Mouse (Mus musculus) neural tube, embryonic 12.5 days (tissue): ENCODE results near the gene Robo2. TPM values are rescaled to one million over a fixed set of nuclear protein-coding genes. Genes with fewer than 3 reads are reported as not detected.

Source experiments
- ATAC-seq: fragments of 200-750 bp; cut with Nextera tagmentation; 2 replicates; pipeline ENCODE4 v1.8.0; 2017; ENCODE audit warnings: low read depth, mild to moderate bottlenecking, moderate TSS enrichment, moderate library complexity; ENCODE audit not compliant: low FRiP score
- H3K27ac ChIP-seq: fragments of 300-500 bp; sonication (generic); 2 replicates; pipeline ENCODE4 v1.5.1; 2016
- H3K27me3 ChIP-seq: fragments of 300-500 bp; sonication (generic); replicated peaks from 2 replicates; pipeline ENCODE4 v1.6.1; 2016; ENCODE audit warnings: mild to moderate bottlenecking
- H3K36me3 ChIP-seq: fragments of 300-500 bp; sonication (generic); 2 replicates; pipeline ENCODE4 v1.6.1; 2016; ENCODE audit warnings: mild to moderate bottlenecking
- H3K4me1 ChIP-seq: fragments of 300-500 bp; sonication (generic); 2 replicates; pipeline ENCODE4 v1.6.1; 2016
- H3K4me2 ChIP-seq: fragments of 300-500 bp; sonication (generic); replicated peaks from 2 replicates; pipeline ENCODE4 v1.6.1; 2016; ENCODE audit warnings: mild to moderate bottlenecking
- H3K4me3 ChIP-seq: fragments of 300-500 bp; sonication (generic); 2 replicates; pipeline ENCODE4 v1.5.1; 2016
- H3K9ac ChIP-seq: fragments of 300-500 bp; sonication (generic); 2 replicates; pipeline ENCODE4 v1.6.1; 2016; ENCODE audit warnings: mild to moderate bottlenecking
- H3K9me3 ChIP-seq: fragments of 300-500 bp; sonication (generic); 2 replicates; pipeline ENCODE4 v1.6.1; 2016; ENCODE audit warnings: mild to moderate bottlenecking
- whole genome bisulfite sequencing: fragments of 180-500 bp; shearing (Covaris S2); methylation state at CpG from one replicate; pipeline ENCODE4 v1.1.7; 2016; 5-methylcytosine and 5-hydroxymethylcytosine counted together
- polyA plus RNA-seq: library from polyadenylated mRNA; unstranded; fragments of >200 nt; fragmentation: Nextera tagmentation; extraction: Ambion mirVana; gene quantifications from 2 replicates; pipeline ENCODE4 v1.2.1, GENCODE M21; 2016

Robo2 gene
- polyA plus RNA-seq, 1 experiment from 2014 or later: 64.0 TPM

DNA sequence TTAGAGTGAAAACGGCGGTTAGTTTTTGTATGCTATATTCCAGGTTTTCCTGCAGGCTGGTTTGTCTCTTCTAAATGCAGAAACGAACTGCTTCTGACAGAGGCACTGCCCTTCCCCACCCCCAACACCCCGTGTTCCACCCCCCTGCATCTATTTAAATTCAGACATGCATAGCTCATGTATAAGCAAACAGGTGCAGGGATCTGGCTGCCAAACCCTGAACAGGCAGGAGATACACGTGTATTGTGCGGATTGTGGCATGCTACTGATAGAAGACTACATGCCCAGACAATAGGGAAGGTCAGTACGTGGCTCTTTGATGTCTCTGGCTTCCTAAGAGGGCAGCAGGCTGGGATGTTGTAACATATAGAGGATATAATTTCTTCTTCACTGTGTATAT, 95.5 kb downstream of the Robo2 start:
- Histone ChIP-seq H3K36me3 (no peaks in the 10 kb centered on the region), H3K27ac (no peak overlapping the region), H3K9me3 (no peaks in the 10 kb centered on the region), H3K4me1 (peaks cover 5% of the 10 kb centered on the region; the same call in 1 of the 2 replicates), H3K4me2 (no peak overlapping the region), H3K27me3 (no peaks in the 10 kb centered on the region), H3K4me3 (no peak overlapping the region), H3K9ac (no peak overlapping the region)
- no peak for ATAC-seq
- WGBS: 55% methylated on average over 7 of the region's 7 CpGs

DNA sequence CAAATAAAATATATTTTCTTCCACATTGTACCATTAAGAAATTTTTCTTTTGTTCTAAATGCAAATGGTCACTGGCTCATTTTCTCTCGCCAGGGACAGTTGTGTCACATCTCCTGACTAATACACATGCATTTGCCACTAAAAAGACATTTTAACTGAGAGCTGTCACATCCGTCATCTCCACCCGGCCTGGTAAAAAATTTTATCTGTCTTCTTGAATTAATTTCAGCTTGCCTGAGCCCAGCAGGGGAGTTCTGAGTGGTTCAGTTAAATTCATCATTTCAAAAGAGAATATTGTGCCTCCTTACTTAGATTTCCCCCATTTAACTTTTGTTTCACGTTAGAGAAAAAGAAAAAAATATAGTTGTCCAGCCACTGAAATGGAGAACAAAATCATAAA, 98.4 kb downstream of the Robo2 start:
- Histone ChIP-seq H3K4me3 (no peak overlapping the region), H3K27ac (no peak overlapping the region), H3K4me1 (peaks cover 5% of the 10 kb centered on the region; the same call in 1 of the 2 replicates), H3K36me3 (no peaks in the 10 kb centered on the region), H3K9ac (no peak overlapping the region), H3K27me3 (no peaks in the 10 kb centered on the region), H3K4me2 (no peak overlapping the region), H3K9me3 (no peaks in the 10 kb centered on the region)
- 38% methylated on average over 4 of the region's 4 CpGs for WGBS
- ATAC-seq: no peak

DNA sequence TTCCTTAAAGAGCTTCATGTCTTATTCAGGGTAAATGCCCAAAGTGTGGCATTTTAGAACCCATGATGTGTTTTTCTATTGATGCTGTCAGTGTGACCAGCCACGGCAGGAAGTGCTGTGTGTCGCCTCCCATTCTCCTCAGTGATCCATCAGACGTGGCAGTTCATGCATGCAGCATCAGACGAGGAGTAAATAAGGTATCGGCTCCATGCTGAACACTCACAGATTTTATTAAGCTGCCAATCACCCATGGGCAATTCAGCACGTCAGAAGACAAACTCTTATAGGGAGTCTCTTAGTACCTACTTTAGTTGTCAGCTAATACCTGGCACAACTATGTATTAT, 104.1 kb downstream of the Robo2 start:
- Histone ChIP-seq H3K9ac (no peak overlapping the region), H3K27ac (no peak overlapping the region), H3K4me1 (0 out of 2 replicates have a peak, but pooled peaks cover 5% of the 10 kb centered on the region), H3K4me2 (no peak overlapping the region), H3K9me3 (no peaks in the 10 kb centered on the region), H3K4me3 (no peak overlapping the region), H3K27me3 (no peaks in the 10 kb centered on the region), H3K36me3 (no peaks in the 10 kb centered on the region)
- ATAC-seq: peak; percentile 34; the same call in 1 of the 2 replicates
- WGBS: 24% methylated on average over 6 of the region's 6 CpGs

DNA sequence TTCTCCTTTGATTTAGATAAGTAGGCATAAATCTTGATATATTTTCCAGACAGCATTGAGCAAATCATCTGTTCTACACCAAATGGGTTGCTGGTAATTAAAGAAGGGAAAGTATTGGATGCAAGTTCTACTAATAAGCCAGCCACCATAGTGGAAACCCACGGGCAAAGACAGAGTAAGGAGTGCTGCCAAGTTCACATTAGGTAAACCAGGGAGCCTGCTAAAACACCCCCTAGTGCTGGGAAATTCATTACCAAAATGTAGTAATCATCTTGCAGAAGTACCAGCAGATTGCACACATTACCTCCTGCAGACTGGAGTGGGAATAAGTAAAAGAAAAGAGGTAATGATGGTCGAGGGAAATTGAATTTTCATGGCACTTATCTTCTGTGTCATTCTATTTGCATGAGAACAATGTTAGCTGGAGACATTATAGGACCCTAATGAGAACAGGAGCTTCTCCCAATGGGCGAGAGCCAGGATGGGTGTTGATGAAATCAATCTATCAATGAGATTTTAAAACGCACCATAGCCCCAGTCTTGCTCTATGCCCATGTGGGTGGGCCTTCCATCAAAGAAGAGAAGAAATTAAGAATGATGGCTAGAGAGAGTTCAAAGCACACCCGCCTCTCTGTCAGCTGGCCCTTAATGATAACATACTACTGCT, 104.6 kb downstream of the Robo2 start:
- Histone ChIP-seq H3K4me2 (no peak overlapping the region), H3K4me3 (no peak overlapping the region), H3K9me3 (no peaks in the 10 kb centered on the region), H3K36me3 (no peaks in the 10 kb centered on the region), H3K27me3 (no peaks in the 10 kb centered on the region), H3K9ac (no peak overlapping the region), H3K4me1 (0 out of 2 replicates have a peak, but pooled peaks cover 5% of the 10 kb centered on the region), H3K27ac (no peak overlapping the region)
- ATAC-seq: peak; percentile 85
- WGBS: 31% methylated on average over 5 of the region's 5 CpGs

DNA sequence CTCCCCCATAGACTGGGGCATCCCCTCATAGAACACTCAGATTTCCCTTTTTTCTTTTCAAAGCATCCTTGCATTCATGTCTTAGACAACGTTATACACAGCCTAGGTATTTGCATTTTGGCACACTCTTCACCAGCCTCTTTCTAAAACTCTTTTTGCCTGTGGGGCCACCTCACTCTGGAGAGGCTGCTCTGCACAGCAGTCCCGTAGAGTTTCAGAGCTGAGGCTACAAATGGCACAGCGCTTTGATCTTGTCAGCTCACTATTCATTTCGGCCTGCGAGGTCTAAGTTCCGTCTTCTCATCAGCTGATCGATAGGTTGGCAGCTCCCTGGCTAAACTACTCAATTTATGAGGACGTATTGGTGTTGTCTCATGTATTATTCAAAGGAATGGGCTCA, 123.7 kb downstream of the Robo2 start:
- Histone ChIP-seq H3K36me3 (no peaks in the 10 kb centered on the region), H3K4me2 (no peak overlapping the region), H3K4me3 (no peak overlapping the region), H3K9me3 (no peaks in the 10 kb centered on the region), H3K27me3 (no peaks in the 10 kb centered on the region), H3K9ac (no peak overlapping the region), H3K4me1 (no peaks in the 10 kb centered on the region; the same call in 1 of the 2 replicates), H3K27ac (no peak overlapping the region)
- 60% methylated on average over 8 of the region's 8 CpGs for WGBS
- no peak for ATAC-seq

DNA sequence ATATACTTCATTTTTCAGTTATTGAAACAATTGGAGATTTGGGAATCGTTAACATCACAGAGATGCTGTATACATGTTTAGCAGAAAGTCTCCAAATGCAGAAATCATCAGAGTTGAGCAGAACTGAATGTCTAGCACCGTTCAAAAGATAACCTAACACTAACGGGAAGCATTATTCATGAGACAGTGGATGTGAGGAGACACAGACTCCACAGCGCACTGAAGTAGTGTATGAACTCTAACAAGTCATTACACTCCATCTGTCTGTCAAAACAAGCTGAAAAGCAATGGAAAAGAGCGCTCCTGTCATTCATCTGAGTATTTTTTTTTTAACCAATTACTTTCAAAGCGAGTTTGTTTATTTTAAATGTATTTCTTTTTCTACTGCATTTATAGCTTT, 129.1 kb downstream of the Robo2 start:
- Histone ChIP-seq H3K9ac (no peak overlapping the region), H3K27ac (no peak overlapping the region), H3K4me1 (no peaks in the 10 kb centered on the region), H3K4me3 (no peak overlapping the region), H3K4me2 (no peak overlapping the region), H3K36me3 (no peaks in the 10 kb centered on the region), H3K9me3 (no peaks in the 10 kb centered on the region), H3K27me3 (no peaks in the 10 kb centered on the region)
- no peak for ATAC-seq
- 86% methylated on average over 6 of the region's 6 CpGs for WGBS

DNA sequence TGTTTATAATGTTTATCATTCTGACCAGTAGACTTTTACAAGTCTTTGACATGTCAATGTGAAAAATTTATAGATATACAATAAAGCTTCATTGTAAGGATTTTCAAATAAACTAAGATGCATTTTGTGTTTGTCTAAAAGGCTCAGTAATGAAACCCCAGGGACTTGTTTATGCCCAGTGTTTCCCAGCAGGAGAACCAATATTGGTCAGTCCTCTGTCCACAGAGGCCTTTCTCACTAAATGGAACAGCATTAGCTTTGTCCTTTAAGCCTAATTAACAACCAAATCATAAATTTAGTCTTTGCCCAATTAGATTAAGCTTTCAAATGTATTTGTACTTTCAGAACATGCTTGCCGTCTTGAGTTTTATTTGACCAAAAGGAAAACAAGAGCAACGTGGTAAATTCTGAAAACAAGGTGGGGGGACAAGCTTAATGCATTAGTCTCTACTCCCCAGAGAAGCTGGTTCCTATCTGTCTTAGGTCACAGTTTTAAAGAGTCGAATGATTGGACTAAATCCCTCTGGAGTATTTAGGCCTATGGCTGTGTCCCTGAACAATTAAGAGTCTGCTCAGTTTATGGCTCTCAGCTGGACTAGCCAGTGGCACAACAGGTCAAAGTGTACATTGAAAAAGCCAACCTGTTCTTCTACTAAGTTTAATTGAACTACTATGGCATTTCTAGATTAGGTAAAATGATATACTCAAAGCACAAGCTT, 134.6 kb downstream of the Robo2 start:
- H3K27ac ChIP-seq: no peak overlapping the region
- no peak overlapping the region for H3K4me2 ChIP-seq
- no peak overlapping the region for H3K9ac ChIP-seq
- no peaks in the 10 kb centered on the region for H3K36me3 ChIP-seq
- no peak overlapping the region for H3K4me3 ChIP-seq
- no peaks in the 10 kb centered on the region for H3K4me1 ChIP-seq
- H3K9me3 ChIP-seq: no peaks in the 10 kb centered on the region
- H3K27me3 ChIP-seq: no peaks in the 10 kb centered on the region
- 26% methylated on average over 3 of the region's 3 CpGs for WGBS
- no peak for ATAC-seq

DNA sequence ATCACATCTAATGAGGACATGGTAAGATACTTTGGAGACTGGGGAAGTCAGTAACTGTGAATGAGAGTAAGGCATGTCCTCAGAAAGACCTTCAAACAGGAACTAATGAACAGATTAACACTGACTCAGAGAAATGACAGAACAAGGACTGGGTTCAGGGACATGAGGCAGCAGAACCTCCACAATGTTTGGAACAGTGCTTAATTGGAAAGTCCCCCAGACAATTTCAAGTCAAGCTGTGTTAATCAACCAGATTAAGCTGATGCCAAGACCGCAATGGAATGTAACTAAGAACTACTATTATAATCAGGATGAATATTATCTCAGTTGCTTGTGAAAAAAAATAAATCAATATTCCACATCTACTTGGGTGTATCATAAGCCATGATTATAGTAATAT, 137.0 kb downstream of the Robo2 start:
- Histone ChIP-seq H3K4me3 (no peak overlapping the region), H3K27ac (no peak overlapping the region), H3K4me2 (no peak overlapping the region), H3K9ac (no peak overlapping the region), H3K4me1 (no peaks in the 10 kb centered on the region), H3K9me3 (no peaks in the 10 kb centered on the region), H3K36me3 (no peaks in the 10 kb centered on the region), H3K27me3 (no peaks in the 10 kb centered on the region)
- ATAC-seq: no peak
- WGBS: 94% methylated on average over 1 of the region's 1 CpGs

DNA sequence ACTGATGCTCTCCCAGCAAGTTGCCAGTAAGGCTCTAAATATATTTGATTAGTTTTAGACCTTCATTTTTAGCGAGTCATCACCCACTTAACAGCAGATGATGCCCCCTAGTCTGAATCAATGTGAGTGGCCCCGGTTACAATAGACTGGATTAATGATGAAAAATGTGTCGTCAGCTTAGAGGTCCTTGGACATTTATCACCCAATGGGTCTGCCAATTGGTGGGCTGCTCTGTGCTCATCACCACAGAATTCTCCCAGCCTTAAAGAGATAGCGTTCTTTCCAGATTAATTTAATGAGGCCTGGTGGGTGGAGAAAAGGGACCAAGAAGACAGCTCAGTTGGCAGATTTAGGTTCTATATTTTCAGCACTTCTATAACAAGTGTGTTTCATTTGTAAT, 138.6 kb downstream of the Robo2 start:
- Histone ChIP-seq H3K27me3 (no peaks in the 10 kb centered on the region), H3K27ac (no peak overlapping the region), H3K9me3 (no peaks in the 10 kb centered on the region), H3K36me3 (no peaks in the 10 kb centered on the region), H3K4me2 (no peak overlapping the region), H3K9ac (no peak overlapping the region), H3K4me3 (no peak overlapping the region), H3K4me1 (no peaks in the 10 kb centered on the region)
- WGBS: 36% methylated on average over 4 of the region's 4 CpGs
- ATAC-seq: no peak

DNA sequence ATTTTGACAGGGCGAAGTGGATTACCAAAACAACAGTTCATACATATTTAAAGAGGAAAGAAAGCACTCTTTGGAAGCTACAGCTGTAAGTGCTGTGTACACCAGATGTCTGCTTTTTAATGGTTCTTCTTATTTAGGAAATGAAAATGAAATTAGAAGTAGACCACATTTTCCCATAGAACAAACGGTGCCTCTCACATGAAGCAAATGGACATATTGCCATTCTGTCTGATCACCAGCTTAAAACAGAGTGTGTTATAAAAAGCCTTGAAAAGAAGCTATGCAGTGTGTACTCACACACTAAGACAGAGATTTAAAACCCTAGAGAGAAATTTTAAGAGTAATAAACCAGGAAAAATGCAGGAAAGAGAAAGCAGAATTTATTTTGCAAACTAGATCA, 153.4 kb downstream of the Robo2 start:
- Histone ChIP-seq H3K36me3 (no peaks in the 10 kb centered on the region), H3K4me2 (no peak overlapping the region), H3K9ac (no peak overlapping the region), H3K4me1 (no peaks in the 10 kb centered on the region), H3K9me3 (no peaks in the 10 kb centered on the region), H3K27me3 (no peaks in the 10 kb centered on the region), H3K4me3 (no peak overlapping the region), H3K27ac (no peak overlapping the region)
- 82% methylated on average over 2 of the region's 2 CpGs for WGBS
- ATAC-seq: no peak

DNA sequence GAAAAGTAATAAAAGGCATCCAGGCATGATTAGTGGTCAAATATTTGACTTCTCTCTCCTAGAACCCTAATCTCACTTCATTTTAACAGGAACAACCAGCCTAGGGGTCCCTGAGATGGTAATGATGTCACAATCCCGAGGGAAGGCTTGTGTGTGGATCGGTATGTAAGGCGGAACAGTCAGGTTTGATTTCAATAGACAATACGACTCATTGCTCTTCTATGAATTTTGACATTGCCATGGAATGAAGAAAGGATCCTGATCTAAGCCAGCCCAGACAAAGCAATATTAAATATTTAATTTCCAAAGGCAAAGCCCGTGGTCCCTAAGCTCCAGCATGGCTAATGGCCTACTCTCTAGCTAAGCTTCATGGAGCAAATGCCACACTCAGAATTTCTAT, 167.2 kb downstream of the Robo2 start:
- ATAC-seq: no peak
- WGBS: 89% methylated on average over 5 of the region's 5 CpGs
- Histone ChIP-seq H3K36me3 (no peaks in the 10 kb centered on the region), H3K4me3 (no peak overlapping the region), H3K27me3 (no peaks in the 10 kb centered on the region), H3K4me2 (no peak overlapping the region), H3K9ac (no peak overlapping the region), H3K4me1 (no peaks in the 10 kb centered on the region), H3K9me3 (no peaks in the 10 kb centered on the region), H3K27ac (no peak overlapping the region)

DNA sequence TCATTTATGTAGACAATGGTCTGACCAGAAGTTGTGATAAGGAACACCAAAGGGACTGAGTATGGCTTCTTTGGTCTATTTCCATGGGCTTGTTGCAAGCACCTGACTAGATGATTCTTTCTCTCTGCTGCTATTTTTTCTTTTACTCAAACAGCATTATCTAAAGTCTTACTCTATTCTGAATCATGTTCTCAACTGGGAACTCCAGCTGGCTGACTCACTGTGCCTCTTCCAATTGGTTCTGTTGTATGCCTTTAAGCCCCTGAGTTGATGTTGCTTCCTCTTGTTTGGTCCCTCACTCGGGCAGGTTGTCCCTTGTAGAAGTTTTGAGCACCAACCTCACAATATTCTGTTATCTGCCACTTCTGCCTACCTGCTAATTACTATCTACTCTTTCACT, 170.1 kb downstream of the Robo2 start:
- ATAC-seq: no peak
- Histone ChIP-seq H3K4me1 (no peaks in the 10 kb centered on the region), H3K27me3 (no peaks in the 10 kb centered on the region), H3K9me3 (no peaks in the 10 kb centered on the region), H3K27ac (no peak overlapping the region), H3K4me2 (no peak overlapping the region), H3K4me3 (no peak overlapping the region), H3K36me3 (no peaks in the 10 kb centered on the region), H3K9ac (no peak overlapping the region)
- WGBS: 95% methylated on average over 1 of the region's 1 CpGs

DNA sequence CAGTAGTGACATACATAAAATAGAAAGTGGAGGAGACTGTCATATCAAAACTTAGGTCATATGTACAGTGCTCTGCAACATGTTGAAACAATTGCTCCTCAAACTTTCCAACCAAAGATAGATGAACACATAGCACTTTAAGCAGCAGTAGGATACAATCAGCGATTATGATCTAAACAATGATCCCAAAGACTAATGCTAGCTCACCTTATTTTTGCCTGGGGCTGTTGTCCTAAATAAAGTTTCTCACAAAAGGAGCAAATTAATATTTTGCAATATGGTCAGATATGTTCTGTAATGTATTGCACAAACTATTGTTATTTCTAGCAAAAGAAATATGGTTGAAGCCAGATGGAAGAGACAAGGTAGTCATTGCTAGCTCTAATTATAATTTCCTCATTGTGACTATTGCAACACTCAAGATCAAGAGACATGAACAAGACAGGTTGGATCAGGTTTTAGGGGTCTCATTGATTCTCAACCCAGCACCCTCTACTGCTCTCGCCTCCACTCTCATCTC, 174.2 kb downstream of the Robo2 start:
- H3K9ac ChIP-seq: no peak overlapping the region
- no peaks in the 10 kb centered on the region for H3K9me3 ChIP-seq
- WGBS: 94% methylated on average over 2 of the region's 2 CpGs
- no peak overlapping the region for H3K4me2 ChIP-seq
- H3K4me1 ChIP-seq: peaks cover 3% of the 10 kb centered on the region; the same call in 1 of the 2 replicates
- H3K4me3 ChIP-seq: no peak overlapping the region
- no peak for ATAC-seq
- no peaks in the 10 kb centered on the region for H3K27me3 ChIP-seq
- no peak overlapping the region for H3K27ac ChIP-seq
- H3K36me3 ChIP-seq: no peaks in the 10 kb centered on the region
